Mouse (Mus musculus) midbrain, embryonic 10.5 days (tissue): ENCODE measurements at regions not wholly inside any gene's neighbourhood (a gene's known extent, or its start where the extent isn't known, plus 50 kb on each side); places are given as distances from the start of the nearest gene placed in this dataset.

Experiments used
- DNase-seq: peaks from one replicate; pipeline ENCODE4 v3.0.0-alpha.2; 2017; ENCODE audit warnings: low spot score
- H3K27ac ChIP-seq: fragments of 300-500 bp; sonication (generic); replicated peaks from 2 replicates; pipeline ENCODE4 v1.5.1; 2016; ENCODE audit warnings: mild to moderate bottlenecking
- H3K27me3 ChIP-seq: fragments of 300-500 bp; sonication (generic); 2 replicates; pipeline ENCODE4 v1.6.1; 2016; ENCODE audit warnings: low read depth, mild to moderate bottlenecking; ENCODE audit not compliant: poor library complexity, severe bottlenecking
- H3K36me3 ChIP-seq: fragments of 300-500 bp; sonication (generic); 2 replicates; pipeline ENCODE4 v1.6.1; 2016; ENCODE audit warnings: mild to moderate bottlenecking, moderate library complexity
- H3K4me1 ChIP-seq: fragments of 300-500 bp; sonication (generic); 2 replicates; pipeline ENCODE4 v1.6.1; 2016
- H3K4me3 ChIP-seq: fragments of 300-500 bp; sonication (generic); 2 replicates; pipeline ENCODE4 v1.5.1; 2016; ENCODE audit warnings: mild to moderate bottlenecking, moderate library complexity
- H3K9me3 ChIP-seq: fragments of 300-500 bp; sonication (generic); replicated peaks from 2 replicates; pipeline ENCODE4 v1.6.1; 2016; ENCODE audit warnings: mild to moderate bottlenecking
- WGBS: fragments of 180-500 bp; shearing (Covaris S2); methylation state at CpG from one replicate; pipeline ENCODE4 v1.1.7; 2016; 5-methylcytosine and 5-hydroxymethylcytosine counted together

DNA sequence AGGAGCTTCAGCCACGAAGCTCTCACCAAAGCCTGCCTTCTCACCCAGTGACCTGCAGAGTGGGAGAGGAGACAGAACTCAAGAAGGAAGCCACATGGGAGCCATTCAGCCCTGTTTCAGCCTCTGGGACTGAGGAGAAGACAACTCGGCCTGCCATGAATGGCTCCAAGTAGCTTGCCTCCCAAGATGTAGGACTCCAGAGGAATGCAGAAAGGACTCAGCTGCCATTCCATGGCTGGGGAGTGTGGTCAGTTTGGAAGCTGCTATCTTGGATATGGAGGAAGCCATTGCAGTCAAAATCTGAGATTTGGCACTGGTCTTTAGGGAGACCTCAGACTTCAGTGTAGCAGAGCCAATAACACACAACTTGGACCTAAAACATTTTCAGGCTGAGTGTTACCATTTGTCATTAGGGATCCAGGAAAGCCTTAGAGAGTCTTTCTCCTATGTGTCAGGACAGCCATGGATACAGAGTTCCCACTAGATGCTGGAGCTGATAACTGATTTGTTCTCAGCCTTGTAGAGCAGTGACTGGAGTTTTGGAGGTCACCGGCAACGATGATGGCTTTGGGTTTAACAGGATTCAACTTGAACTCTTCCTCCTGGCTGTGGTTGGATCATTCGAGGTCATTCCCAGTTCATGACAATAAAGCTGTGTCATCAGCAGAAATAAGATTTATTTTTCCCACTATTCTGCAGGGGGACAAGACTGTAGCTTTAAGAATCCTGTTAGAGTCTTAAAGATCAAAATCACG, 130.1 kb downstream of the Ackr3 start:
- WGBS, result 89% methylated on average over 6 of the region's 6 CpGs
- DNase-seq, result no peak
- H3K27ac ChIP-seq, result 0 out of 2 replicates have a peak overlapping the region, but pooled peaks have one; percentile 23
- H3K9me3 ChIP-seq, result no peaks in the 10 kb centered on the region
- no peaks in the 10 kb centered on the region for H3K36me3 ChIP-seq
- no peak overlapping the region for H3K4me3 ChIP-seq
- peaks cover 37% of the 10 kb centered on the region for H3K4me1 ChIP-seq
- peaks cover 38% of the 10 kb centered on the region for H3K27me3 ChIP-seq

GRCm38 (mm10) chr1:90335001-90335747, 131.4 kb downstream of the Ackr3 start:
- Histone ChIP-seq H3K4me3 (no peak overlapping the region), H3K4me1 (peaks cover 30% of the 10 kb centered on the region), H3K9me3 (no peaks in the 10 kb centered on the region), H3K27ac (peak overlapping the region; percentile 61), H3K27me3 (peaks cover 52% of the 10 kb centered on the region), H3K36me3 (no peaks in the 10 kb centered on the region)
- peak; percentile 26 for DNase-seq
- WGBS, result 75% methylated on average over 25 of the region's 25 CpGs

DNA sequence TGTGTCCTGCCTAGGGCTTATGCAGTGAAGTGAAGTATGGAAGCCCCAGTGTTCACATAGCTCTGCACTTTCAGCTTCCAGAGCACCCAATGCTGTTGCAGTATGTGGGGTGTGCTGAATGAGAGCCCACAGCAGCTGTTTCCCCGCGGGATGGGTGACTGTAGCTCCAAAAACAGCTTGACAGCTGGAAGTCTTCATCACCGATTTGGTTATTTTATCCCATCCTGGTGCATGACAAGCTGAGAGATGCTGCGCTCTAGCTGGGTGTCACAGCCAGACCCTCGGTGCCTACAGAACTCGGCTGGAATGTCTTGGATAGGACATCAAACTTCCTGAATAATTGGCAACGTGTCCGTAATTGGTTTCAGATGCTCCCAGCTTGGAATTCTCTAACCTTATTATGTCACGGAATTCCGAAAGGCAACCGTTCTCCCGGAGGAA, 134.1 kb downstream of the Ackr3 start:
- DNase-seq, result no peak
- Histone ChIP-seq H3K36me3 (no peaks in the 10 kb centered on the region), H3K27me3 (peaks cover 57% of the 10 kb centered on the region), H3K4me1 (peaks cover 46% of the 10 kb centered on the region), H3K27ac (no peak overlapping the region), H3K9me3 (no peaks in the 10 kb centered on the region), H3K4me3 (no peak overlapping the region)
- 77% methylated on average over 12 of the region's 12 CpGs for WGBS

DNA sequence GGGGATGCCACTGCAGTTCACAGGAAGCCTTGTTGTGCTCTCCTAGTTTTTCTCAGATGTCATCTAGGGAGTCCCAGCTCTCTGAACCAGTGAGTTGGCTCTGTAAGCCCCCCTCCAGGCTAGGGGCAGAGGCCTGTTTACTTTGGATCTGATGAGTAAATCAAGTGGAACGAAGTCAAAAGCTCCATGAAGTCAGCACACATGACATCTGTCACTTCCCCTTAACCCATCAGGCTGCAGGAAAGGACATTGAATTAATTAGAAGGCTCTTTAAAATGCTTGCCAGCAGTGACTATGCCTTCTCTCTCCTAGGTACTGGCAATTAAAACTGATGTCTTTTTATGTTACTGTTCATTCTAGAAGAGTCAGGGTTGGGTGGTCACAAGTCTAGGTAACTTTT, 138.6 kb downstream of the Ackr3 start:
- Histone ChIP-seq H3K27ac (peak overlapping the region; percentile 49; the same call in 1 of the 2 replicates), H3K27me3 (peaks cover 65% of the 10 kb centered on the region), H3K36me3 (no peaks in the 10 kb centered on the region), H3K9me3 (no peaks in the 10 kb centered on the region), H3K4me3 (no peak overlapping the region), H3K4me1 (peaks cover 30% of the 10 kb centered on the region)
- peak; percentile 23 for DNase-seq
- WGBS, result 18% methylated on average over 1 of the region's 1 CpGs

DNA sequence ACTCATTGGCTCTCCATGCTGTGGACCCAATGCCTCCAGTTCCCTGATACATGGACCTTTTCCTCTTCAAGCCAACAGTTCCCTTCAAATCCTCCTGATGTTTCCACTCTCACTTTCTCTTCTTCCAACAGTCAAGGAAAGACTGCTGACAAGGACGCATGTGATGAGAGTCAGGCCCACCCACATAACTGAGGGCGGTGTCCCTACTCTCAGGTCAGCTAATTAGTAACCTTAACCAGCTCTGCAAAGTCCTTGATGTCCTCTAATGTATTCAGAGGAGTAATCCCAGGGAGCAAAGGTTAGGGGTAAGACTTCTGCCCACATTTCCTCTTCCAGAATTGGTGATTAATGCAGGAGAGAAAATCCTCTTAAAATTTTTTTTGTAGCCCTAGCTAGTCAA, 139.7 kb downstream of the Ackr3 start:
- no peaks in the 10 kb centered on the region for H3K36me3 ChIP-seq
- no peak overlapping the region for H3K27ac ChIP-seq
- H3K4me3 ChIP-seq, result no peak overlapping the region
- no peak for DNase-seq
- H3K27me3 ChIP-seq, result peaks cover 56% of the 10 kb centered on the region
- H3K9me3 ChIP-seq, result no peaks in the 10 kb centered on the region
- 42% methylated on average over 2 of the region's 2 CpGs for WGBS
- H3K4me1 ChIP-seq, result peaks cover 30% of the 10 kb centered on the region

- H3K36me3 ChIP-seq, result no peaks in the 10 kb centered on the region
- no peaks in the 10 kb centered on the region for H3K9me3 ChIP-seq
- H3K4me1 ChIP-seq, result peaks cover 27% of the 10 kb centered on the region
- peaks cover 27% of the 10 kb centered on the region for H3K27me3 ChIP-seq
- no peak overlapping the region for H3K27ac ChIP-seq
- no peak overlapping the region for H3K4me3 ChIP-seq
- DNase-seq, result no peak
- WGBS, result 79% methylated on average over 6 of the region's 6 CpGs
Measured at GRCm38 (mm10) chr1:90347032-90347431, 143.3 kb downstream of the Ackr3 start.

GRCm38 (mm10) chr1:90349611-90350010, 145.8 kb downstream of the Ackr3 start:
- no peak overlapping the region for H3K27ac ChIP-seq
- 59% methylated on average over 6 of the region's 6 CpGs for WGBS
- no peaks in the 10 kb centered on the region for H3K36me3 ChIP-seq
- peaks cover 28% of the 10 kb centered on the region for H3K4me1 ChIP-seq
- no peak overlapping the region for H3K4me3 ChIP-seq
- no peaks in the 10 kb centered on the region for H3K9me3 ChIP-seq
- no peak for DNase-seq
- peaks cover 29% of the 10 kb centered on the region for H3K27me3 ChIP-seq

DNA sequence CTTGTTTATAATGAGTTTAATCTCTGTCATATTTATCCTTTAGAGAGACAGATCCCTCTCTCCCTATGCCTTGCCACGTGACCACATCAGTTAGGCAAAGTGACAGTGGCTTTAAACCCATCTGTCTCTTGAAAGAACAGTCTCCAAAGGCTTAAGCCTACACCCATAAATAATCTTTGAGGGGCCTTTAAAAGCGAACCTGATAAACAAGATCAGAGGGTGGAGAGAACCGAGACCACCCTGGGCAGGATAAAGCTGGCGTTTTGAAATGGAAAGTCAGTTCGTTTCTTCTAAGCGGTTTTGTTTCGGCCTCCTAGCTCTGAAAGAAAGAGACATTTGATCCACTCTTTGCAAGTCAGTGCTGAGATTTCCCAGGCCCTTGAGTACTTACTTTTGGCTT, 149.5 kb downstream of the Ackr3 start:
- Histone ChIP-seq H3K9me3 (no peaks in the 10 kb centered on the region), H3K27ac (peak overlapping the region; percentile 77), H3K4me3 (no peak overlapping the region), H3K27me3 (peaks cover 7% of the 10 kb centered on the region; the same call in 1 of the 2 replicates), H3K36me3 (no peaks in the 10 kb centered on the region), H3K4me1 (peaks cover 32% of the 10 kb centered on the region)
- no peak for DNase-seq
- 11% methylated on average over 7 of the region's 7 CpGs for WGBS

- Histone ChIP-seq H3K4me1 (peaks cover 27% of the 10 kb centered on the region), H3K4me3 (no peak overlapping the region), H3K27me3 (0 out of 2 replicates have a peak, but pooled peaks cover 7% of the 10 kb centered on the region), H3K9me3 (no peaks in the 10 kb centered on the region), H3K36me3 (no peaks in the 10 kb centered on the region), H3K27ac (no peak overlapping the region)
- no peak for DNase-seq
- 89% methylated on average over 3 of the region's 3 CpGs for WGBS
Measured at GRCm38 (mm10) chr1:90356567-90356966, 152.8 kb downstream of the Ackr3 start.

DNA sequence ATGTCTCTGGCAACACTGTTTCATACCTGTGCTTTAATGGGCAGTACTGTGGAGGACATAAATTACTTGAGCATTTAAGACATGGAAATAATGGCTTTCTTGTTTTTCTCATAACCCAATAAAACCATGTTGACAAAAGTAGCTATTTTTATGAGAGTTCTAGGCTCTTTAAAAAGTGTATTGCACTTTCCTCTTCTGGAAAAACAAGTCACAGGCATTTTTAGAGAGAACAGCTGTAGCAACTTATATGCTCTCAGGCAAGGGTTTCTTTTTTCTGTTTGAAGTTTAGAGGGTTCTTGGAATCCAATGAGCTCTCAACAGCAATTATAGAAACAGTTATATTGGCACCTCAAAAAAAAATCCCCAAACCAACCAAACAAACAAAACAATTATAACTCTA, 153.6 kb downstream of the Ackr3 start:
- H3K4me3 ChIP-seq, result no peak overlapping the region
- no peak overlapping the region for H3K27ac ChIP-seq
- H3K27me3 ChIP-seq, result no peaks in the 10 kb centered on the region
- DNase-seq, result no peak
- H3K36me3 ChIP-seq, result no peaks in the 10 kb centered on the region
- no peaks in the 10 kb centered on the region for H3K9me3 ChIP-seq
- peaks cover 26% of the 10 kb centered on the region for H3K4me1 ChIP-seq

DNA sequence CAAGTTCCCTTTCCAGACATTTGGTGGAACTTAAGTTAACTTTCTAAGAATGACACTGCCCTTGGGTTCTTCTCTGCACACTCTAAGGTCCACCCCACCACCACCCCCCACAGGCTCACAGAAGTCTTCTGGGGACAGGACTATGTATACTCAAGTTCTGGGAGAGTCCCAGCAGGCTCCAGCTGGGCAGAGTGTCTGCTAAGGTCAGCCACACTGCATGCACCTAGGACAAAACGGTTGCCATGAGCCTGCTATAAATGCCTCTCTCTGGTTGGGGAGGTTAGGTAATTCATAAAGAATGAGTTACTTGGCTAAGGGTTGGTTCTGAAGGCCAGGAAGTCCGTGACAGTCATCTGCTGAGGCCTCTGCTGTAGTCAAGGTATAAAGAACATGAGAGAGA, 155.2 kb downstream of the Ackr3 start:
- H3K4me1 ChIP-seq, result peaks cover 10% of the 10 kb centered on the region
- no peaks in the 10 kb centered on the region for H3K9me3 ChIP-seq
- H3K4me3 ChIP-seq, result no peak overlapping the region
- no peak for DNase-seq
- WGBS, result 82% methylated on average over 2 of the region's 2 CpGs
- H3K36me3 ChIP-seq, result no peaks in the 10 kb centered on the region
- H3K27me3 ChIP-seq, result no peaks in the 10 kb centered on the region
- no peak overlapping the region for H3K27ac ChIP-seq

DNA sequence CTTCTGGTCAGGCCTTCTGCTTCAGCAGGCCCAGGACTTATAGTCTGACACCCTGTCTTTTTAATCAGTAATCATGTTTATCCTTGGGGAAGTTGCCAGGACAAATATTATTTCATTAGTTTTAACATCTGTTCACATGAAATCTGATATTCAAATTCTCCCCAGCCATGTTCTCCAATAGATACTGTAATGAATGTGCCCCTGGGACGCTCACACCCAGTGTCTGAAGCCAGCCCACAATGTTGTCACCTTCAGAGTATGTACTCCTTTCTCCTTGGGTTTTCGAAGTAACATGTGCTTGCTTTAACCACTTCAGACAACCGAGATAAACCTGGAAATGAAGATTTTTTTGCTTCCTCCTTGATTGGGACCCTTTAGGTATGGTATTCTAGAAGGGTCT, 156.3 kb downstream of the Ackr3 start:
- H3K4me1 ChIP-seq, result 0 out of 2 replicates have a peak, but pooled peaks cover 4% of the 10 kb centered on the region
- H3K27me3 ChIP-seq, result no peaks in the 10 kb centered on the region
- H3K27ac ChIP-seq, result no peak overlapping the region
- no peak for DNase-seq
- H3K36me3 ChIP-seq, result no peaks in the 10 kb centered on the region
- no peaks in the 10 kb centered on the region for H3K9me3 ChIP-seq
- no peak overlapping the region for H3K4me3 ChIP-seq
- 88% methylated on average over 3 of the region's 3 CpGs for WGBS

DNA sequence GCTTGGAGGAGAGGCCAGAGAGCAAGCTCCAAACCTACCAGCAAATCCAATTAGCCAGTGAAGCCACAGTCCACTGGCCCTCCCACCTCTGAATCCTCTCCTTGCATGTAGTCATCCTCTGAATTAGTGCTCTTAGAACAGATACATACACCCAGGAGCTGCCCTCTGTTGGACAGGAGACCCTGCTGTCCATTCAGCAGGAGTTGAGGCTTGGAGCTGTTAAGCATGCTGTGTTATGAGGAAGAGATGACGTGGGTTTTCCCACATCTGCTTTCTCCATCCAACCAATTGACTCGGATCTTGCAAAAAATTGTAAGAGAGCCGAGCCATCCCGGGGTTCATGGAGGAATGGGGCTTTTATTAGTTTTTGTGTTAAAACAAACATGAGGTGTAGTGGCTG, 160.7 kb downstream of the Ackr3 start:
- Histone ChIP-seq H3K27me3 (no peaks in the 10 kb centered on the region), H3K27ac (0 out of 2 replicates have a peak overlapping the region, but pooled peaks have one; percentile 25), H3K4me3 (no peak overlapping the region), H3K9me3 (no peaks in the 10 kb centered on the region), H3K4me1 (0 out of 2 replicates have a peak, but pooled peaks cover 4% of the 10 kb centered on the region), H3K36me3 (no peaks in the 10 kb centered on the region)
- WGBS, result 75% methylated on average over 4 of the region's 4 CpGs
- no peak for DNase-seq
